Mouse (Mus musculus) skeletal muscle tissue, adult 2 months (tissue): ENCODE measurements at regions not wholly inside any gene's neighbourhood (a gene's known extent, or its start where the extent isn't known, plus 50 kb on each side); places are given as distances from the start of the nearest gene placed in this dataset.

Source experiments
- DNase-seq: peaks from one replicate; pipeline ENCODE4 v3.0.0-alpha.2; 2012; ENCODE audit warnings: low read depth, low spot score

DNA sequence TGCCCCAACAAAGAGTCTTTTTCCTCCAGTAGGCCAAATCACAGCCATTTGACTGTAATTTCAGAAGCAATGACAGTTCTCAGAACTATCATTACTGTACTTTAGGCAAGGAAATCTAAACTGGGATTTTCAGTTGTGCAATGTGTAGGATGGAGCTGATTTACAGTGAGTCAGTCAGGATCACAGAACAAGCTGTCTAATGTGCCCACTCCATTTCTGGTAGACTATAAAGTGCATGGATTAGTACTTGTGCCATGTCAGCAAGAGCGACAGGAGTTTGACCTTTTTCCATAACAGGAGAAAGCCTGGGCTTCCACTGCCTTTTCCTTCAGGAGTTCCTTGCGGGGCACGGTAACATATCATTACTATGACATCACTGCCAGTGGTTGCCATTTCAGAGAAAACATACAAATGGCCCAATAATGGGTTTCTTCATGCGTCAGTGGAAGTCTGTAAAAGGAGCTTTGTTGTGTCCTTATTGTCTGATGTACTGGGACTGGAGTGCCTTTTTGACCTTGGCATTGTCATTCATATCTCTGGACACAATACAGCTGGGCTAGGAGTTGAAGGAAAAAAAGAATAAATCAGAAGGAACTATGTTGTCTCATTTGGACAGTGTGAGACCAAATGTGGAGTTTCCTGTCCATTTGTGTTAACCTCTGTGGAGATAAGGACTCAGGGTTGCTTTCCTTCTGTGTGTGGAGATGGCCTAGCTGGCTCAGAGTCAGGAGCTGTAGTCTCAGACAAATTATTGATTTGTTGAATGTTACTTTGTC is 271.5 kb upstream of the BC052040 start:
- no peak for DNase-seq

- no peak for DNase-seq
Observed at GRCm38 (mm10) chr2:115318551-115318950, 263.0 kb upstream of the BC052040 start.

GRCm38 (mm10) chr2:115322582-115322981 is 258.9 kb upstream of the BC052040 start:
- DNase-seq, result no peak

DNA sequence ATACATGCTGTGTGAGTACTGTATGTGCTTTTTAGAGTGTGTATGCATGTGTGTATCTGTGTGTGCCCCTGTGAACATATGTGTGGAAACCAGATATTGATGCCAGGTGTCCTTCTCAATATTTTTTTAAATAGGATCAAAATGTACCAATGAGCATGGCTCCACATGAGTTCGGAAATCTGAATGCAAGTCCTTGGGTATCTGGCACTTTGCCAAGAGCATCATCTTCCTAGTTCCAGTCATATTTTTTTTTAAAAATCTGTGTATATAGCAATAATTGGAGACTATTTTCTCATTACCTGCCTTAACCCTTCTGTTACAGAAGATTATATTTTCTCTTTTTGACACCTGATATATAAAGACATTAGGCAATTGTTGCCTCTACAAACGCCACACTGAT is 255.0 kb upstream of the BC052040 start:
- DNase-seq, result no peak

GRCm38 (mm10) chr2:115338178-115338577 is 243.3 kb upstream of the BC052040 start:
- no peak for DNase-seq

DNA sequence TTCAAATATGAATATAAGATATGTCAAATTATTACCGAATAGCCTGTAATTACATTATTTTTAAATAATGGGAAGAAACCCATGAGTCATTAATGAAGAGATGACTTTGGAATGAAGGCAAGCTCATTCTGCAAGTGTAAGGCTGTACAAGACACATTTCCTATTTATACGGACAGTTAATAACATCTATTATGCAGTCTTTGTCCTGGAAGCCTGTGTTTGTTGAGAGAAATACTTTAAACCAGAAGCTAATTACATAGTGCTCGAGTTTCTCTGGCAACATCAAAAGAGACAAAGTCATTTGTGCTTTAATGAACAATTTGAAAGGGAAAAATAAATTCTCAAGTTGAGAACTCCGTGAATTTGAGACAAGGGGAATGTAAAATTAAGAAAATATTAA is 242.5 kb upstream of the BC052040 start:
- no peak for DNase-seq

- DNase-seq, result no peak
Observed at GRCm38 (mm10) chr2:115342360-115342759, 239.2 kb upstream of the BC052040 start.

- DNase-seq, result no peak
Observed at GRCm38 (mm10) chr2:115346551-115346950, 235.0 kb upstream of the BC052040 start.

DNA sequence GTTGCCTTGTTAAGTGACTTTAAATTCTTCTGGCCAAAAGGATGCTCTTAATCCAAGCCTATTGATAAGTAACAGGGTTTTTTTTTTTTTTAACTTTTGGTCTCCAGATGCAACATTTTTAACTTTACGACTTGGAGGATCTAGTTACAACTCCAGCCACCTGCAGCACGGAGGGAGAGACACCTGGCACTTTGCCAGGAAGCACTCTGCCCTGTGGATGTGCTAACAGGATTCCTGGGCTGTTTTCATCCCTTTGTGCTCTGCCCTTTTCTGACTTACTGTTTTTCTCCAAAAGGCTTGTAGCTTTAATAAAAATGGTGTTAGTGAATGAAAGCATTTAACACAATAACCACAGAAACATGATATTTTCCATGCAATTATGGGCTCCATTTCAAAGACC is 233.3 kb upstream of the BC052040 start:
- no peak for DNase-seq

GRCm38 (mm10) chr2:115371072-115371471 is 210.4 kb upstream of the BC052040 start:
- DNase-seq, result no peak

DNA sequence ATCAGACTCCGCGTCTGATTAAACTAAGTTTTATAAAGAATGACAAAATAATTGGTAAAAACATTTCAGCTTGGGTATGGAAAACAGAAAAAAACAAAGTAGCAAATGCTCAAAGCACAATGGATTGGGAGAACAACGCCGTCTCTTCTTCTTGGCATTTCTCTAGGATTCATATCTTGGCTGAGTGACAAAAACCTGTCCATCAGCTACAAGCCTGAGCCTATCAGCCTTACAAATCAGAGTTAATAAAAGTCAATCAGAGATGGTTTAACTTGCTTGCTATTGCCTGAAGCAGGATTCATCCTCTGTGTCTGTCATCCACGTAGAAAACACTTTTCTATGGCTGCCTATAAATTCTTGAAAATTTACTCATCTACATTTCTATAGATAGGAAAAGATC is 206.2 kb upstream of the BC052040 start:
- DNase-seq, result no peak

- no peak for DNase-seq
Observed at GRCm38 (mm10) chr2:115384414-115385180, 196.9 kb upstream of the BC052040 start.

DNA sequence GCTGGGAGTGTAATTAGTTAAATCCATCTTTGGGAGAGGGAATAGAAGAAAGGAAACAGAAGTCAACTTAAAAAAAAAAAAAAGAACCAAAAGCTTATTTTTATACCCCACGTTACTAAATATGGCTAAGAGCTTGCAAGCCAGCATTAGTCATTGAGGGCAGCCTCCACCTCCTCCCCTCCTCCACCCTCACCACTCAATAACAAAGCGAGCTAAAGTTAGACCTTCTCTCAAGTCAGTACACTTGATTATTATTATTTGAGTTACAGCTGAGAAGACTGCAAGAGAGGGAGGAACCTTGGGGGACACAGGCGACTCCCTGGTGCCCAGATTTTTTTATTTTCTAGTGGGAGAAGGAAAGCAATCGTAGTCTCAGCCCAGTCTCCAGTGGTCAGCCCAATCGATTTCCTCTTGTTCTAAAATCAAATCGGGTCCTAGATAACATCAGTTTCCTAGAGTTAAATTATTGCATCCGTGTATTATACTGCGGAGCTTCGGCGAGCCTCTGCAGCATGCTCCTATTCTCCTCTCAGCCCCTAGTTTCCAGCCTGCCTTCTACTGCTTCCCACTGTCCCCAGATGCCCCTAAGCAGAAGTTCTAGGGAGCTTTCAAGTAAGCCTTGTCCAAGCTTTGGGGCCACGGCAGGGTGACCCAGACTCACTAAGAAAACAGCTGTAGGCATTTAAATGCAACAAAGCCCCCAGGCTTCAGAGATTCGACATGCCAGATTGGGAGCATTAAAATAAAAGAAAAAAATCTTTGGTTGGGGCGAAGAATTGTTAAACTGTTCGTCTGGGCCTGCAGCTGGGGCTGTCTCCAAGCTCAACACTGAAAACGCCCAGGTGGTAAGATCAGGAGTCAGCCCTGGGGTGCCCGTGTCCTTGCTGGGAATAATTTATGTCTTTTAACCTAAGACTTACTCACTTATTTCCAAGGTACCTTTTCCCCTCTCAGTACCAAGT is 196.0 kb upstream of the BC052040 start:
- DNase-seq, result no peak

- DNase-seq, result no peak
Observed at GRCm38 (mm10) chr2:115391575-115391974, 189.9 kb upstream of the BC052040 start.

- DNase-seq, result no peak
Observed at GRCm38 (mm10) chr2:115392082-115392762, 189.3 kb upstream of the BC052040 start.

DNA sequence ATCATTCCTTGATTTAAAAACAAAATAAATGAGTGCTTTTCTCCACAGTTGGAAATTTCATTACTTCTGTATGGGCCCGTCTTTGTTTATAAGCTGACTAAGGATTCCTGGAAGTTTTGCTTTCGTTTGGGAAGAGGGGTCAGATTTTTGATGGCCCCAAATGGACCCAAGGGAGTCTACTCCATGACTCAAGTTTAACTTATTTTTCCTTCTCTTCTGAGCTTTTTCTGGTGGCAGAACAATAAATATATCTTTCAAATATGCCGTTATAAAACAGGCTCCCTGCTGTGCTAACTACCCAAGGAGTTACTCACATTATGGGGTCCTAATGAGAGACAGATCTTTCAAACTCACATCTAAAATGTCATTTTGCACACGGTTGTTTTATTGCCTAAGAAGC is 187.4 kb upstream of the BC052040 start:
- DNase-seq, result no peak

- DNase-seq, result no peak
Observed at GRCm38 (mm10) chr2:115398550-115398949, 183.0 kb upstream of the BC052040 start.

GRCm38 (mm10) chr2:115399107-115399740 is 182.3 kb upstream of the BC052040 start:
- DNase-seq, result no peak

DNA sequence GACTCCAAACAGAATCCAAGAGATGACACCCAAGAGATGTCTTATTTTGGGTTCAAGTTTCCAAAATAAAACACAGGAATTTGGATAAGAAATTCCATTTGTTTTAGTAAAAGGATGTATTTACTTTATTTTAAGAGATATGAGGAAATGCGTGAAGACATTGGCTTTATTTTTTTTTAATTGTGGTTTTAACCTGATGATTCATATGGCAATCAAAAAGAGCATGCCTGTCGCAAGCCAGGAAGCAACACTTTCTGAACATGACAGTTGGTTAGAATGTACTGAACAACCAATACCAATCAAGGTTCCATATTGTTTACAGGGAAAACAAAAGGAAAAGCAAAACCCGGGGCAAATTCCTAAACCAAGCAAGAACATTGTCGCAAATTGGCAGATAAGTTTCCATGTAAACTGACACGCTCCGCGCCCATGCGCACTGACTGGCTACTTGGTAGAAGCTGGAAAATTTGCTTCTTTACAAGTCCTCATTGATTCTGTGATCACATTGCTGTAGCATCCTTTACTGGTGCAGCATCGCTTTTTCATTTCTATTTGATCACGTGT is 181.4 kb upstream of the BC052040 start:
- no peak for DNase-seq

- no peak for DNase-seq
Observed at GRCm38 (mm10) chr2:115402246-115402645, 179.3 kb upstream of the BC052040 start.
